Mouse (Mus musculus): ENCODE results near the gene Ccdc77. TPM values are rescaled to one million over a fixed set of nuclear protein-coding genes. Genes with fewer than 3 reads are reported as not detected.
A peak's percentile ranks its signal among the peaks of the same experiment; 100 is the strongest.

The Ccdc77 gene
- 20.8 and 22.7 TPM in 2 replicates for polyA plus RNA-seq (2016; fragmentation: Nextera tagmentation; extraction: Ambion mirVana)

DNA sequence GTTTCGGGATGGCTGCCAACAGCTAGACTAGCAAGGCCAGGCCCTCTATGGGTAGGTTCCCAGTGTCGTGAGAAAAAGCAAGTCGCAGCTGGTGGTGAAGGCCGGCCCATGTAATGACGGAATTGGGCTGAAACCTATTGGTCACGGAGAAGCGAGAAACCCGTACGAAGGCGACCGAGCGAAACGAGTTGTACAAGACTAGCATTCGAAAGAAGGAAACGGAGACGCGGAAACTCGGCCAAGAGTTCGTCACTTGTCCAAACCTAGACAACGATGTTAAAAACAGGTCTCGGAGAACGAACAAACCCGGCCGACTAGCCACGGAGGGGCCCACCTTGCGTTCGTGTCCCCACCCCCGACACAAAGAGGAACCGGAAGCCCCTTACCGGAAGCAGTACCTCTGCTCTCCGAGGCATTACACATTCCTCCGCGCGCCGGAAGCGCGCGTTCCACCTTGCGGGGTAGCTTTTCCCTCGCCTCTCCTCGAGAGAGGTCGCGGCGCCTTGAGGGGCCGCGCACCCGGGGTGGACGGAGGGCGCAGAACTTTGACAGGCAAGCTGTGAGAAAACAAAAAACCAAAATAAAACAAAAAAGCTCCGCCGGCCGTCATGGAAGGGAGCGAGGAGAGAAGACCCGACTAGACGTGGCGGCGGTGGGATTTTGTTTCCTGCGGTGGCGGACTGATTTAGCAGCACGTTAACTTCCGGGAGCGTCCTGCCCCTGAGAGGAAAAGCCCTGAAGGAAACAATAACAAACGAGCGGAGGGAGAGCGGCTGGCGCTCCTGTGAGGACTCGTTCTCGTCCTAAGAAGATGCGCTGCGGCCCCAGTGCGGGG lies at the start of gene Ccdc77, which contains the start of gene Kdm5a:
TSS of gene Ccdc77 (minus strand) at position 687 of the 835 bp plus-strand sequence.
TSS of gene Kdm5a (plus strand) at position 437 of the 835 bp plus-strand sequence.
- peak within 1 kb of the TSS; percentile 74 for H3K4me3 ChIP-seq
- peak within 1 kb of the TSS; percentile 86 for H3K9ac ChIP-seq
- peak within 1 kb of the TSS; percentile 89 for H3K27ac ChIP-seq (ENCODE audit: poor library complexity, severe bottlenecking)
- under 1% methylated on average over 71 of the region's 71 CpGs for WGBS
- H3K27me3 ChIP-seq (replicated peaks), result no peaks in the 10 kb centered on the region
- H3K4me1 ChIP-seq (replicated peaks), result peaks cover 9% of the 10 kb centered on the region
- H3K9me3 ChIP-seq (replicated peaks), result no peaks in the 10 kb centered on the region
- ATAC-seq (ENCODE audit: insufficient number of reproducible peaks, low FRiP score), result peak; percentile 94
- peaks cover 19% of the 10 kb centered on the region for H3K36me3 ChIP-seq
- H3K4me2 ChIP-seq, result peak within 1 kb of the TSS; percentile 93

- Histone ChIP-seq H3K36me3 (peaks cover 58% of the 10 kb centered on the region), H3K27me3 (replicated peaks) (no peaks in the 10 kb centered on the region), H3K9ac (no peak overlapping the region), H3K4me1 (replicated peaks) (no peaks in the 10 kb centered on the region), H3K27ac (ENCODE audit: poor library complexity, severe bottlenecking) (no peak overlapping the region), H3K4me3 (no peak overlapping the region), H3K9me3 (replicated peaks) (no peaks in the 10 kb centered on the region), H3K4me2 (no peak overlapping the region)
- 92% methylated on average over 1 of the region's 1 CpGs for WGBS
- no peak for ATAC-seq (ENCODE audit: insufficient number of reproducible peaks, low FRiP score)
These were observed 39.8 kb upstream of the Ccdc77 start for GRCm38 (mm10) chr6:120403936-120404335.

- WGBS, result 92% methylated on average over 5 of the region's 5 CpGs
- ATAC-seq (ENCODE audit: insufficient number of reproducible peaks, low FRiP score), result no peak
- no peaks in the 10 kb centered on the region for H3K9me3 ChIP-seq (replicated peaks)
- no peak overlapping the region for H3K4me3 ChIP-seq
- H3K4me1 ChIP-seq (replicated peaks), result no peaks in the 10 kb centered on the region
- no peaks in the 10 kb centered on the region for H3K27me3 ChIP-seq (replicated peaks)
- no peak overlapping the region for H3K9ac ChIP-seq
- H3K27ac ChIP-seq (ENCODE audit: poor library complexity, severe bottlenecking), result no peak overlapping the region
- H3K36me3 ChIP-seq, result peaks cover 65% of the 10 kb centered on the region
- H3K4me2 ChIP-seq, result no peak overlapping the region
These were observed 31.6 kb upstream of the Ccdc77 start for GRCm38 (mm10) chr6:120395622-120396345.

DNA sequence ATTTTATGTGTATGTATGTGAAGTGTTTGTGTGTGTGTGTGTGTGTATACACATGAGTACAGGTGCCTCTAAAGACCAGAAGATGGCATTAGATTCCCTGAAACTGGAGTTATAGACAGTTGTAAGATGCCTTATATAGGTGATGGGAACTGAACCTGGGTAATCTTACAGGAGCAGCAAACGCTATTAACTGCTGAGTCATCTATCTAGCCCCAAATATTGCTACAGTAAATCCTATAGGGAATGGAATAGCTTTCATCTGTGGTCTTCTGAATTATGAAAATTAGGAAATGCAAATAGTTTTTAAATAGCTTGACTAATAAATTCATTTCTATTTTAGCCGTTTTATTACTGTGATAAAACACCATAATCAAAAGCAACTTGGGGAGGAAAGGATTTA lies 28.6 kb upstream of the Ccdc77 start:
- peaks cover 55% of the 10 kb centered on the region for H3K36me3 ChIP-seq
- H3K27ac ChIP-seq (ENCODE audit: poor library complexity, severe bottlenecking), result no peak overlapping the region

DNA sequence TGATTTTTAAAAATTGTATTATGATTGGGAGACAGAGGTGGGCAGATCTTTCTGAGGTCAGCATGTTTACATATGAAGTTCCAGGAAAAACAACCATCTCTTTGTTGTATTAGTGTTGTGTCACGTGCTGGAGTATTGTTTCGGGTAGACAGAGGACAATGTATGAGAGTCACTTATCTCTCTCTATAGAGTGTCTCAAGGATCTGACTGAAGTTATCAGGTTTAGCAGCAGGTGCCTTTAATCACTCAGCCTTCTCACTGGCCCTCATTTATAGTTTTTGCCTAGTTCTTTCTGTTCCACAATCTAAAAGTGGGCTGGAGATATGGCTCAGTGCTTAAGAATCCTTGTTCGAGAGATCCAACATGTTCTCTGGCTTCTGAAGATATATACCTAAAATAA lies 25.9 kb upstream of the Ccdc77 start:
- no peak overlapping the region for H3K4me3 ChIP-seq
- H3K9me3 ChIP-seq (replicated peaks), result no peaks in the 10 kb centered on the region
- H3K27me3 ChIP-seq (replicated peaks), result no peaks in the 10 kb centered on the region
- no peak for ATAC-seq (ENCODE audit: insufficient number of reproducible peaks, low FRiP score)
- H3K4me2 ChIP-seq, result no peak overlapping the region
- H3K9ac ChIP-seq, result no peak overlapping the region
- peaks cover 45% of the 10 kb centered on the region for H3K36me3 ChIP-seq
- no peaks in the 10 kb centered on the region for H3K4me1 ChIP-seq (replicated peaks)
- no peak overlapping the region for H3K27ac ChIP-seq (ENCODE audit: poor library complexity, severe bottlenecking)
- 76% methylated on average over 3 of the region's 3 CpGs for WGBS

More for the DNA sequence above, 28.6 kb upstream of the Ccdc77 start:
- H3K4me2 ChIP-seq, result no peak overlapping the region
- H3K9me3 ChIP-seq (replicated peaks), result no peaks in the 10 kb centered on the region
- H3K9ac ChIP-seq, result no peak overlapping the region
- ATAC-seq (ENCODE audit: insufficient number of reproducible peaks, low FRiP score), result no peak
- no peaks in the 10 kb centered on the region for H3K4me1 ChIP-seq (replicated peaks)
- WGBS, result 86% methylated on average over 2 of the region's 2 CpGs
- no peak overlapping the region for H3K4me3 ChIP-seq
- H3K27me3 ChIP-seq (replicated peaks), result no peaks in the 10 kb centered on the region

- H3K36me3 ChIP-seq, result peaks cover 76% of the 10 kb centered on the region
- no peak overlapping the region for H3K4me3 ChIP-seq
- no peak overlapping the region for H3K27ac ChIP-seq (ENCODE audit: poor library complexity, severe bottlenecking)
- WGBS, result 92% methylated on average over 2 of the region's 2 CpGs
- H3K4me2 ChIP-seq, result no peak overlapping the region
- no peaks in the 10 kb centered on the region for H3K27me3 ChIP-seq (replicated peaks)
- peaks cover 3% of the 10 kb centered on the region; the same call in 1 of the 2 replicates for H3K9me3 ChIP-seq (replicated peaks)
- no peak overlapping the region for H3K9ac ChIP-seq
- ATAC-seq (ENCODE audit: insufficient number of reproducible peaks, low FRiP score), result no peak
- H3K4me1 ChIP-seq (replicated peaks), result no peaks in the 10 kb centered on the region
These were observed 12.6 kb upstream of the Ccdc77 start for GRCm38 (mm10) chr6:120376736-120377135.

DNA sequence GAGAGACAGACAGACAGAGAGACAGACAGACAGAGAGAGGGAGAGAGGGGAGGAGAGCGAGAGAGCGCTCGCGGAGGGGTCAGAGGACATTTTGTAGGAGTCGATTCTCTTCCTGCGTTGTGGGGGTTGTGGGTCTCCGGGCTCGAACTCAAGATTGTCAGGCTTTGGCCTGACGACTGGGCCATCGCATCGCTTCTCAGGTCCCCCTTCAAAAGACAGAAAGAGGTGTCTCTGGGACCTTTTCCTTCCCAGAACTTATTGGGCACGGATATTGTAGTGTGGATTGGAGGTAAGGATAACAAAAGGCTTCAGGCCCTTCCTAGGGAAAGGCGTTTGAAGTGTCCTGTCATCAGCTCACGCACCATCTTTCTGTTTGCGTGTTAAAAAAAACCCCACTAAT lies 877 bp upstream of the Ccdc77 start:
- H3K27ac ChIP-seq (ENCODE audit: poor library complexity, severe bottlenecking), result no peak overlapping the region
- ATAC-seq (ENCODE audit: insufficient number of reproducible peaks, low FRiP score), result no peak

DNA sequence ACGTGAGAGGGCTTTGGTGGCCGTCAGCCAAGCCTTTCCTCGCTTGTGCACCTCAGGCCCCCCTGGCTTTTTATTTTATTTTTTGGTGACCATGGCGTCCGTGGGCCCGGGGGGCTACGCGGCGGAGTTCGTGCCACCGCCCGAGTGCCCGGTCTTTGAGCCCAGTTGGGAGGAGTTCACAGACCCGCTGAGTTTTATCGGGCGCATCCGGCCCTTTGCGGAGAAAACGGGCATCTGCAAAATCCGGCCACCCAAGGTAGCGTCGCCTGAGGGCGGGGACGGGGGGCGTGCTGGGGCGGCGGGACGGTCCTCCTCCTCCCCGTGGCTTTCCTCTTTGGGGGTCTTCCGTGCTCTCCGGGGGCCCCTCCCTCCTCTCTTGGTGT lies 340 bp upstream of the Ccdc77 start:
- peak; percentile 38; the same call in 1 of the 2 replicates for ATAC-seq (ENCODE audit: insufficient number of reproducible peaks, low FRiP score)
- peak overlapping the region; percentile 93 for H3K4me2 ChIP-seq
- under 1% methylated on average over 31 of the region's 31 CpGs for WGBS

More for the DNA sequence above, 877 bp upstream of the Ccdc77 start:
- Histone ChIP-seq H3K4me3 (peak overlapping the region; percentile 74), H3K4me1 (replicated peaks) (peaks cover 9% of the 10 kb centered on the region), H3K27me3 (replicated peaks) (no peaks in the 10 kb centered on the region), H3K9me3 (replicated peaks) (no peaks in the 10 kb centered on the region), H3K9ac (peak overlapping the region; percentile 86), H3K36me3 (peaks cover 30% of the 10 kb centered on the region), H3K4me2 (peak overlapping the region; percentile 93)
- WGBS, result 2% methylated on average over 15 of the region's 15 CpGs

GRCm38 (mm10) chr6:120362774-120363687 lies 1.1 kb downstream of the Ccdc77 start:
- Histone ChIP-seq H3K9ac (peak overlapping the region; percentile 86), H3K4me1 (replicated peaks) (peaks cover 9% of the 10 kb centered on the region), H3K36me3 (peaks cover 10% of the 10 kb centered on the region), H3K4me3 (peak overlapping the region; percentile 74), H3K9me3 (replicated peaks) (no peaks in the 10 kb centered on the region), H3K27ac (ENCODE audit: poor library complexity, severe bottlenecking) (peak overlapping the region; percentile 89), H3K4me2 (peak overlapping the region; percentile 93), H3K27me3 (replicated peaks) (no peaks in the 10 kb centered on the region)
- ATAC-seq (ENCODE audit: insufficient number of reproducible peaks, low FRiP score), result 0 out of 2 replicates have a peak, but pooled peaks have one; percentile 1
- 23% methylated on average over 15 of the region's 15 CpGs for WGBS

More for the DNA sequence above, 340 bp upstream of the Ccdc77 start:
- Histone ChIP-seq H3K4me3 (peak overlapping the region; percentile 74), H3K9ac (peak overlapping the region; percentile 86), H3K36me3 (peaks cover 24% of the 10 kb centered on the region), H3K27me3 (replicated peaks) (no peaks in the 10 kb centered on the region), H3K27ac (ENCODE audit: poor library complexity, severe bottlenecking) (peak overlapping the region; percentile 89), H3K4me1 (replicated peaks) (peaks cover 9% of the 10 kb centered on the region), H3K9me3 (replicated peaks) (no peaks in the 10 kb centered on the region)

GRCm38 (mm10) chr6:120362124-120362523 lies 2.0 kb downstream of the Ccdc77 start:
- Histone ChIP-seq H3K4me2 (no peak overlapping the region), H3K9ac (no peak overlapping the region), H3K27me3 (replicated peaks) (no peaks in the 10 kb centered on the region), H3K4me1 (replicated peaks) (peaks cover 9% of the 10 kb centered on the region), H3K4me3 (no peak overlapping the region), H3K9me3 (replicated peaks) (no peaks in the 10 kb centered on the region), H3K27ac (ENCODE audit: poor library complexity, severe bottlenecking) (no peak overlapping the region), H3K36me3 (peaks cover 2% of the 10 kb centered on the region)
- no peak for ATAC-seq (ENCODE audit: insufficient number of reproducible peaks, low FRiP score)
- 94% methylated on average over 2 of the region's 2 CpGs for WGBS

Data from heart, embryonic 12.5 days (tissue).